Mouse (Mus musculus) thymus, adult 2 months (tissue): ENCODE results near the gene Maats1.

Experiments used
- CTCF ChIP-seq: fragments of 200-500 bp; IDR thresholded peaks from 2 replicates; pipeline ENCODE4 v1.5.1; 2012; ENCODE audit warnings: mild to moderate bottlenecking, control low read depth, low read length, moderate library complexity, borderline replicate concordance; ENCODE audit not compliant: control insufficient read depth, poor library complexity, insufficient read depth; ENCODE audit errors: extremely low read depth
- POLR2A ChIP-seq: fragments of 200-500 bp; IDR thresholded peaks from 2 replicates; pipeline ENCODE4 v1.6.1; 2012; ENCODE audit warnings: mild to moderate bottlenecking, low read length, control low read depth, moderate library complexity; ENCODE audit not compliant: control insufficient read depth, poor library complexity, insufficient read depth; ENCODE audit errors: extremely low read depth

DNA sequence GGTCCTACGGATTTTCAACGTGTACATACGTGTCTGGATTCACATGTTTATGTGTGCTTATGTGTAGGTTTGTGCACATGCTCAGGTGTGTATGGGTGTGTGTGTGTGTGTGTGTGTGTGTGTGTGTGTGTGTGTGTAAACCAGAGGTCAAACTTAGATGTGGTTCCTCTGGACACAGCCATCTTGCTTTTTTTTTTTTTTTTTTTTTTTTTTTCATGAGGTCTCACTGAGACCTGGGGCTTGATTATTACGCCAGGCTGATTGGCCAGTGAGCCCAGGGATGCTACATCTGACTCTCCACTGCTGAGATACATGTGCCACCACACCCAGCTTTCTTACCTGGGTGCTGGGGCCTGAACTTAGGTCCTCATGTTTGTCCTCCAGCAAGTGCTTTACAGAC lies 22.9 kb downstream of the Maats1 start:
- TF ChIP-seq CTCF (no peak), POLR2A (no peak)
